Mouse (Mus musculus): Measurements from ENCODE around the gene Trabd2b.

DNA sequence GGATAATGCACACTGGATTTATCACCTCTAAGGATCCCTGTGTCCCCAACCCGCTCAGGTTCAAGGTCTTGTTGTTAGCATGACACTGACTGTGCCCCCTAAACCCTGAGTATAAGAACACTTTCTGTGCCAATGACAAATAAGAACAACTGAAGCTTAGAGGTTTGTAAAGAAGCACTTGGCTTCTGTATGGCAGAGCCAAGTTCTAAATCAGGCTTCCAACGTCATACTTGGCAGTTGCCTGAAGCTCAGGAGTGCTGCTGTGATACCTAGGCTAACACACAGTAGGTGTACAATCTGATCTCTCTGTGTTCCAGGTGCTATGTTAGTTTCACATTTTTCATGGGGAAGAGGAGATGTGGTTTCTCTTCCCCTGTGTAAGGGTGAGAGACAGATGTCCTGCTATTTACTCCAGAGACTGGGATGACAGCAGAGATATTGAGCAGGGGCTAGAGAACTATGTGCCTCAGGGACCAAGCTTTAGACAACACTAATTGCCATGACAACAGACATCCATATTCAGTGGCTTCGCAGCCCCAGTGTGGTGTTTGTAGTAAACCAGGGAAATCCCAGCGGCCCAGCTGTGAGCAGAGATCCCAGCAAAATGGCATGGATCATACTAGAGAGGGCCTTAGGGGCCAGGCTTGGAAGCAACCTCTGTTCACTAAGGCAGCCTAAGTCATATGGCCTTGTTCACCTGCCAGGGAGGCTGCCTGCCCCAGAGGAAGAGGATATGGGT, 89.3 kb downstream of the Trabd2b start:
- TF ChIP-seq CHD2 (IDR thresholded peaks at IDR 0.05; ENCODE audit: low read depth, low read length) (no peak), MAFK (IDR thresholded peaks at IDR 0.05; ENCODE audit: insufficient read depth, low read depth, low read length) (no peak), ZC3H11A (IDR thresholded peaks at IDR 0.05; ENCODE audit: borderline replicate concordance, low read depth, low read length) (no peak)

All from ES-E14 (cell line).